Mouse (Mus musculus) kidney, adult 8-10 months (tissue): ENCODE results near the gene Trim15.
"Not testable (repeated sequence)": the region's sequence is repeated elsewhere in the genome, so short reads cannot be mapped to it uniquely, and the experiment has no call there.

Source experiments
- DNase-seq, 2 experiments: peaks; one replicate each; pipeline ENCODE4 v3.0.0; 2022

Trim15 gene

GRCm38 (mm10) chr17:36866719-36867527, at the start of gene Trim15:
Gene Trim15, minus strand, starts transcription at chr17:36867210.
- DNase-seq, result peak; percentile 36 to 39

DNA sequence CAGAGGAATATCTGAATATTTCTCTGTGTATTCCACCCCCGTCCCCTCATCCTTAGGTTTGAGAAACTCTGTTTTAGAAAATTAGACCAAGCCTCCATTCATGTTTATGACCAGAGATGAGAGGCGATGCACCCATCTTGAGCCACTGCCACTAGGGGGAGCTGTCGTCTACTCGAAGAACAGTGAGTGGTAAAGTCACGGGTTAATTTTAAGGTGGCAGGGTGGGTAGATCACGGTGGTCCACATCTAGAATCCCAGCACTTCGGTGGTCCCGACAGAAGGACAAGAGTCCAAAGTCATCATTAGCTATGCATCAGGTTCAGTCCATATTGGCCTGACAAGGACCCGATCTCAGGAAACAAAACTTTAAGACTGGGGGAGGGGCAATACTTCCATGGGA, 48.1 kb upstream of the Trim15 start:
- DNase-seq, result peak; percentile 17 to 68

DNA sequence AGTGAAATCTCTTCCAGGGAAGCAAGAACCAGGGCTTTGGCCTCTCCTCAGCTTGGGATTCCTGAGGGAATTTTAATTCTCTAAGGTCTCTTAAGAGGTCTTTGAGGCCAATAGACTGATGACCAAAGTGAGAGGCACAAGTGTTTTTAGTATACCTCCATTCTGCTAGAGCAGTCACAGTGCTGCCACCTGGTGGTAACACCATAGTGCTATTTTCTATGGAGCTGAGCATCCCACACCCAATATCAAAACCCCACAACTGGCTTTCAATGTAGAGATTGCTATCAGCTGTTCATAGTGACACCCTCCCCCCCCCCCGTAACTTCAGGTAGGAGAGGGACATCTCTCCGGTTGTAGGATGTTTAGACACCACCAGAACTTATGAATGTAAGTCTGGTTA, 47.1 kb upstream of the Trim15 start:
- DNase-seq, result peak; percentile 56 to 82

- peak in 1 of 2 experiments; percentile 6 for DNase-seq
Observed at GRCm38 (mm10) chr17:36912031-36912430, 45.0 kb upstream of the Trim15 start.

DNA sequence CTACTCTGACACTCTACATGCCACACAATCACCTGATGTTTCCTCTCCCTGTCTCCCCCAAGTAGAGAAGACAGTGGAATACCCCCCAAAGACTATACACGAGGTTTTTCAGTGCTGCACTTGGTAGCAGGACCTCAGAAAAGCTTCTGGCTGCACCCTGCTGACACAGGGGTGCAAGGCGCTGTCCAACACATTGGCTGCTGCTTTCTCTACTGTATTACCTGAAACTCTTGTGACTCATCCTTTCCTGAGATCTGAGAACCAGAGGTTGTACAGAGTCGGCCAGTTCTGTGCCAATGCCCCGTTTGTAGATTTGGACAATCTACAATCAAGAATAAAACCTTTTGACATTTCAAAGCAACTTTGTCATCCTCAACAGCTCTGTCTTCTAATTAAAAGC, 42.8 kb upstream of the Trim15 start:
- DNase-seq, result no peak

- no peak for DNase-seq
Observed at GRCm38 (mm10) chr17:36908235-36908634, 41.2 kb upstream of the Trim15 start.

GRCm38 (mm10) chr17:36903651-36904050, 36.6 kb upstream of the Trim15 start:
- DNase-seq, result no peak

- no peak for DNase-seq
Observed at GRCm38 (mm10) chr17:36900691-36901090, 33.7 kb upstream of the Trim15 start.

GRCm38 (mm10) chr17:36900001-36900400, 33.0 kb upstream of the Trim15 start:
- no peak for DNase-seq

DNA sequence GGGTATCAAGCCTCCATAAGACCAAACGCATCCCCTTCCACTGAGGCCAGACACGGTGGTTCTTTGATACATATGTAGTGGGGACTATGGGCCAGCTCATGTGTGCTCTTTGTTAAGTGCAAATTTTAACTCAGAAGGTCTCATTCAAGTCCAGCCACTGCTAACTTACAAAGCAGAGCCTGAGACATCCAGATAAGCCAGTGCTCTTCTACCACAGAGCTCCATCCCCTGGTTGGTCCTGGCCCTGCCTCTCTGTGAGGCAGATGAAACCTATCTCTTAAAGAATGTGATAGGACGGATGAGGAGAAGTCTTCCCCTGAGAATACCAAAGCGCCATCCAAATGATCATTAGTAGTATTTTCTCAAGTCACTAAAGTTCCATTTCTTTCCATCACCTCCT, 32.4 kb upstream of the Trim15 start:
- DNase-seq, result no peak

DNA sequence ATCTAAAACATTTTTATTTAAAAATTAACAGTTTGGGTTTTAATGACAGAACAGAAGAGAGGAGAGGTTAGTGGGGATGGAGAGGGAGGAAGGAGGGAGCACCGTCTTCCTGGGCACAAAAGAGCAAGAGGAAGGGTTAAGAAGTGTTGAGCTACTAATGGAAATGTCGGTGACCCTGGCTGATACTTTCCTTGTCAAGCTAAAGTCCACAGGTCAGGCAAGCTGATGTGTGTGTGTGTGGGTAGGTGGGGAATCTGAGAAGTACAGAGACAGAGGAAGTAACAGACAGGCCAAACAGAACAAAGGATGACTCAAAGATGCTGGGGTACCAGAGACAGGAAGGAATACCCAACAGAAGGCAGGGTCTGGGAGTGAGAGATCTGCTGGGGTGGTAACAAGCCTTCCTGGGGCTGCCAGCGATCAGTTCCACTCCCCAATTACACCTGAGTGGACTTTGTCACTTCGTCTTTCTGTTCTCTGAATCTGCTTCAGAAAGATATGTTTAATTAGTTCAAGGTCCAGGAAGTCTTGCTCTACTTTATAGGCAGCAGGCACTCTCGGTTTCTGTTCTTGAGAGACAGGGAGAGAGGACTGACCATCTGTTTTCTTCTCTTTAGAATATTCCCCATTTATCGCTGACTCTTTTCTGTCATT, 30.7 kb upstream of the Trim15 start, which contains the start of gene Trim31:
Trim31 (plus strand) TSS at position 567 of the 654 bp plus-strand sequence.
- DNase-seq, result no peak

- DNase-seq, result no peak
Observed at GRCm38 (mm10) chr17:36897065-36897464, 30.1 kb upstream of the Trim15 start.

DNA sequence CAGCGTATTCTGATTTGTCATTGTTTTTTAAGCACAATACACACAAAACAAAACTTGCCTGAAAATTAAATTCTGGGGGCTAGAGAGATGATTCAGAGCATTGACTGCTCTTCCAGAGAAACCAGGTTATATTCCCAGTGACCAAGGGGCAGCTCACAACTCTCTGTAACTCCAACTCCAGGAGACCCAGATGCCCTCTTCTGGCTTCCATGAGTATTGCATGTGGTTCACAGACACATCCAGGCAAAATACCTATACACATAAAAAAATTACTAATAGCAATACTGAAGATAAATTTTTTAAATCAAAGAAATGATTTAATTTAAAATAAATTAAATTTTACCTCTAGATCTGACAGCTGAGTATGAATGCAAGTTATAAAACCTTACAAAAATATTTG, 29.6 kb upstream of the Trim15 start:
- DNase-seq, result peak; percentile 8 to 49

DNA sequence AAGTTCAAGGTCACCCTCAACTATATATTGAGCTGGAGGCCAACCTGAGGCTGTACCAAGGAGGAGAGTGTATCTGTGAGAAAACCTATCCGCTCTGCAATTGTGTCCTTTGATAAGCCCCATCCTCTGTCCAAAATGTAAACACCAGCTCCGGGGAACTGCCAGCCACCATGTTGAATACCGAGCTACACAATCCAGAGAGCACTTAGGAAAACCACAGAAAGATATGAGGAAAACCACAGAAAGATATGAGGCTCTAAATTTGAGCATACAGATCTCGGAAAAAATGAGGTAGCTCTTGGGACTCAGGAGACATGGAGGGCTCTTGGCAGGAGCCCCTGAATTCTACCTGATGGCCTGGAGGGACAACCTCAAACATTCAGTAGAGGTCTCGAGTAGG, 26.4 kb upstream of the Trim15 start:
- DNase-seq, result no peak

GRCm38 (mm10) chr17:36892362-36892761, 25.4 kb upstream of the Trim15 start:
- peak; percentile 12 to 33 for DNase-seq

DNA sequence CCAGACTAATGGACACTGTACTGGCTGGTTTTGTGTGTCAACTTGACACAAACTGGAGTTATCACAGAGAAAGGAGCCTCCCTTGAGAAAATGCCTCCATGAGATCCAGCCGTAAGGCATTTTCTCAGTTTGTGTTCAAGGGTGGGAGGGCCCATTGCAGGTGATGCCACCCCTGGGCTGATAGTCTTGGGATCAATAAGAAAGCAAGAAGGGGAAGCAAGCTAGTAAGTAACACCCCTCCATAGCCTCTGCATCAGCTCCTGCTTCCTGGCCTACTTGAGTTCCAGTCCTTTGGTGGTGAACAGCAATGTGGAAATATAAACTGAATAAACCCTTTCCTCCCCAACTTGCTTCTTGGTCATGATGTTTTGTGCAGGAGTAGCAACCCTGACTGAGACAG, 24.5 kb upstream of the Trim15 start:
- DNase-seq, result not testable (repeated sequence)

DNA sequence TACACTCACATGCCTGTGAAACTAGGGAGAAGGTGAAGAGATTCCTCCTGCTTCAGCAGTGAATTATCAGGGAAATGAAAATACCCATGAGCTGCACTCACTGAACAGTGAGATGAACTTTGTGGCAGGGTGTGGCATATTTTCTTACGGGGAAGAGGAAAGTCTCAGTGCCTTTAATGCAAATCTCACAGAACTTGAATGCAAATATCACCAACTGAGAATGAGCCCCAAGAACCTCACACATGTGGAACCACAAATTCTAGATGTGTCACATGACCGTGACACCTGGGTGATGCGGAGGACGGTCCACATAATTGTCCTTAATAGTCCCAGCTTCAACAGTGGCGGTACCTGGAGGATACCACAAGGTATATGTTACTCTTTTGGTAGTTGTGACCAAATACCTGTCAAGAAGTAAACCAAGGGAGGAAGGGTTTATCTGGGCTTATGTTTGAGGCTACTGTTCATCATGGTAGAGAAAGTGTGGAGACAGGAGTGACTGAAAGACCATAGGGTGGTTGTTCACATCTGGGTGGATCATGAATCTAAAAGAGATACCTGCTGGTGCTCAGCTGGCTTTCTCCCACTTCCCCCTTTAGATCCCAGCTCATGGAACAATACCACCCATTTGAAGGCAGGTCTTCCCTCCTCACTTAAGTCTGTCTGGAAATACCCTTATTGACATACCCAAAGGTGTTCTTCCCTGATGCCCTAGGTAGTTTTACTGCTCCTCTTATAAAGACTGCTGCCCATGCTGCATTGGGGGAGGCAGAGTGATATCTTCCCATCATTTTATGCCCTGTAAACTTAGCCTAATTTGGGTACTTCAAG, 23.3 kb upstream of the Trim15 start, which contains the start of gene Trim40:
Trim40 (minus strand) TSS at position 51 of the 831 bp plus-strand sequence.
- no peak for DNase-seq

GRCm38 (mm10) chr17:36885132-36885790, 18.3 kb upstream of the Trim15 start:
- DNase-seq, result no peak

DNA sequence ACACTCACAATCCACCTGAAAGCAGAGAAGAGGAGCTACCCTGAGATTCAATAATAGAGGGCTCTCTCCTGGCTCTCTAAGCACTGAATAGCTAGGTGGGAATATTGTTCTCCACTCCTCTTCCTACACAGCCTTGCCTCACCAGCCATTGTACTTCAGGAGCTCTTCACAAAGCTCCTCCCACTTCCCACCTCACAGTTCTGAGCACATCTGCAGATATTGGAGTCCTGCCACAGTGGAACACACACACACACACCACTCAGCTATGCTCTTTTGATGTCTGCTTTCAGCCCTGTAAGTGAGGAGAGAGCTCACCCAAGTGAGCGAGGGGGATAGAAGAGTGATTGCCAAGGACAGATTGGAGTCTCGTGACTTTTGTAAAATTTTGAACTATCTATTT, 16.3 kb upstream of the Trim15 start:
- no peak for DNase-seq

- DNase-seq, result no peak
Observed at GRCm38 (mm10) chr17:36874636-36875035, 7.6 kb upstream of the Trim15 start.

- no peak for DNase-seq
Observed at GRCm38 (mm10) chr17:36869955-36870810, 3.2 kb upstream of the Trim15 start.
